Mouse (Mus musculus): ENCODE data around the gene Ldlrad3. TPM values are rescaled to one million over a fixed set of nuclear protein-coding genes. Genes with fewer than 3 reads are reported as not detected.

Gene Ldlrad3
- polyA plus RNA-seq, 1 experiment from 2014 or later: 4.3 TPM

DNA sequence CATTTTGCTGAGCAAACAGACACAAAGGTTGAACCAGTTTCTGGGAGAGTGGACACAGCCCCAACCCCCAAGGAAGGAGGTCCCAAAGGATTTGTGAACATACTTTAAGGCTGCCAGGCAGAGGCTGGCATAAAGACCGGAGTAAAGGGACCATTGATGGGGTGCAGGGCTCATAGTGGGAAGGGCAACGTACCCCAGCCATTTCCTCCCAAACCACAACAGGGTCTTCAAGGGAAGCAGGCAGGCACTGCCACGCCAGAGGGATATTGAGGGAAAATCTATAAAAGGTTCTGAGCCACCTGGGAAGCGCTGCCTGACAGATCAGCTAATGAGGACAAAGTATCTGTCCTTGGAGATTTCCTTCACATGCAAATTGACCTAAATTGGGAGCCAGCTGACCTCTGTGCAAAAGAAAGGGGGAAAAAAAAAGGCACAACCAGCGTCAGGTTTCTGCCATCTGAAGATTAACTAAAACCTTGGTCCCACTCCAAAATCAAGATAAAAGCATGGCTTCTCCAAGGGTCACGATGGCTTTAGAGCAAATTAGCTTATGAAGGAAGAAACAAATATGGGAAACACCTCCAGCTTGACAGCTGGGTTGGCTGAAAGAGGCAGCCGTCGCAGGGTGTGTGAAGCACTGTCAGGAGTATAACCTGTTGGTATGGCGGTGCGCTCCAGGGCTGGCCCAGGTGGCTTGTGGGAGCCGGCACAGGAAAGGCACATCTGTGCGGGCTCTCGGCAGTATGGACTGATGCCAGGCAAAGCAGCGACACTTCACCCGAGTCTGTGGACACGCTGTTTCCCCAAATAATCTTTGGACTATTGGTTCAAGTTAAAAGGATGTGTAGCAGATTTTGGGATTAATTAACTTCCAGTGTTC lies 137.6 kb downstream of the Ldlrad3 start:
- no peak overlapping the region for H3K27ac ChIP-seq (ENCODE audit: low read depth, low read length)
- H3K4me3 ChIP-seq (ENCODE audit: low read depth, low read length): no peak overlapping the region
- H3K9me3 ChIP-seq (ENCODE audit: control insufficient read depth): no peaks in the 10 kb centered on the region
- ATAC-seq: no peak
- H3K27me3 ChIP-seq (replicated peaks; ENCODE audit: control insufficient read depth, insufficient read depth, low read length): no peaks in the 10 kb centered on the region
- WGBS: 88% methylated on average over 16 of the region's 16 CpGs
- no peak for TF ChIP-seq CTCF (IDR thresholded peaks at IDR 0.05; ENCODE audit: low read depth)
- H3K36me3 ChIP-seq (ENCODE audit: control insufficient read depth, insufficient read depth): no peaks in the 10 kb centered on the region
- H3K4me1 ChIP-seq (replicated peaks; ENCODE audit: control insufficient read depth, insufficient read depth, low read length): 0 out of 2 replicates have a peak, but pooled peaks cover 4% of the 10 kb centered on the region
- no peak overlapping the region for H3K9ac ChIP-seq (ENCODE audit: low read depth, low read length)
- no peak overlapping the region for H3K4me2 ChIP-seq (replicated peaks; ENCODE audit: low read depth)

DNA sequence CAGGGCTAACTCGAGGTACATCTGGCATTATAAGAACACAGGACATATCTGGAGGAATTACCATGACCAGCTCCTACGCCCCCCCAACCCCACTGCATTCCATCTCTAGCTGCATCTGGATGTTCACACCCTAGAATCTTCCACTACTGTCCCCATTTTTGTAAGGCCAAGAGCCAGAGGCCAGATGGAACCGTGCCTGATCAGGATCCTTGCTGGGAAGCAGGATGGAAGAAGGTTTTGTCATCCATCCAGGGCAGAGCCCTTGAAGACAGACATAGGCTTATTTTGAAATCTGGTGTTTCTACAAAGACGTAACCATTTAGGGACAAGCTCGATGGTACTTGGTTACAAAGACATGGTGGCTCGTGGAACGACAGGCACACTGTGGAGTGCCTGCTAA lies 139.7 kb downstream of the Ldlrad3 start:
- no peak overlapping the region for H3K27ac ChIP-seq (ENCODE audit: low read depth, low read length)
- H3K9me3 ChIP-seq (ENCODE audit: control insufficient read depth): no peaks in the 10 kb centered on the region
- WGBS: 92% methylated on average over 7 of the region's 7 CpGs
- H3K4me2 ChIP-seq (replicated peaks; ENCODE audit: low read depth): no peak overlapping the region
- H3K36me3 ChIP-seq (ENCODE audit: control insufficient read depth, insufficient read depth): no peaks in the 10 kb centered on the region
- no peaks in the 10 kb centered on the region for H3K27me3 ChIP-seq (replicated peaks; ENCODE audit: control insufficient read depth, insufficient read depth, low read length)
- no peak overlapping the region for H3K4me3 ChIP-seq (ENCODE audit: low read depth, low read length)
- no peak overlapping the region for H3K9ac ChIP-seq (ENCODE audit: low read depth, low read length)
- ATAC-seq: no peak
- no peak for TF ChIP-seq CTCF (IDR thresholded peaks at IDR 0.05; ENCODE audit: low read depth)
- 0 out of 2 replicates have a peak, but pooled peaks cover 4% of the 10 kb centered on the region for H3K4me1 ChIP-seq (replicated peaks; ENCODE audit: control insufficient read depth, insufficient read depth, low read length)

DNA sequence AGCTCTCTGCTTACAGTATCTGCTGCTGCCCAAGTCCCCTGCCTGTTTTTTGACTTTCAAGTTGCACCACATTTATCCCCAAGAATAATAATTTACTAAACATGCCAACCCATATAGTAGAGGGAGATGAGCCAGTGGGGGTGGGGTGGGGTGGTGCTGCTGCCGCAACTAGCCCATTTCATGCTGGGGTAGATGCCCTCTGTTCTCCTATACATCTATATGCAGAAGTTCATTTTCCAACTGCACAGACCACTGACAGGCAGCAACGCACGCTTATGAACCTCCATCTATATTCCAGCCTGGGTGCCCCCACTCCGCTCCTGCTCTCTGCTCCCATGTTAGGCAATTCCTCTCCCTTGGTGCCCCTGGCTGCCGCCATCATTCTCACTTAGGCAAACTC lies 145.7 kb downstream of the Ldlrad3 start:
- H3K4me1 ChIP-seq (replicated peaks; ENCODE audit: control insufficient read depth, insufficient read depth, low read length): no peaks in the 10 kb centered on the region
- H3K9me3 ChIP-seq (ENCODE audit: control insufficient read depth): no peaks in the 10 kb centered on the region
- H3K4me2 ChIP-seq (replicated peaks; ENCODE audit: low read depth): no peak overlapping the region
- no peak for TF ChIP-seq CTCF (IDR thresholded peaks at IDR 0.05; ENCODE audit: low read depth)
- WGBS: 89% methylated on average over 5 of the region's 5 CpGs
- no peak for ATAC-seq
- no peak overlapping the region for H3K9ac ChIP-seq (ENCODE audit: low read depth, low read length)
- H3K4me3 ChIP-seq (ENCODE audit: low read depth, low read length): no peak overlapping the region
- H3K27ac ChIP-seq (ENCODE audit: low read depth, low read length): no peak overlapping the region
- no peaks in the 10 kb centered on the region for H3K36me3 ChIP-seq (ENCODE audit: control insufficient read depth, insufficient read depth)
- H3K27me3 ChIP-seq (replicated peaks; ENCODE audit: control insufficient read depth, insufficient read depth, low read length): no peaks in the 10 kb centered on the region

DNA sequence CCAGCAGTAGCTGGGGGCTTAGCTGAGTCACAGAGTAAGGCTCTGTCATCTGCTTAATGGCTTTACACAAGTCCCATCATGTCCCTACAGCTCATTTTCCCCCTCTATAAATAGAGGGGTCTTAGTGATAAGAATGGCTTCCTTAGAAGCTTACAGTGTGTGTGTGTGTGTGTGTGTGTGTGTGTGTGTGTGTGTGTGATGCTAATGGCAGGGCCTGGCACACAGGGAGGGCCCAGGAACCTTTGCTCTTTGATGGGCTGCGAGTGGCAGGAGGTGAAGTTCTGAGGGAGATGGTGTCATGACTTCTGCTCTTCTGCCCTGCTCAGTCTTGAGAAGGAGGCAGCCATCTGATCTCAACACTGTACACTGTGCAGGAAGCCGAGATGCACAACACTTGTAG lies 146.2 kb downstream of the Ldlrad3 start:
- no peaks in the 10 kb centered on the region for H3K9me3 ChIP-seq (ENCODE audit: control insufficient read depth)
- ATAC-seq: no peak
- 55% methylated on average over 2 of the region's 2 CpGs for WGBS
- H3K4me1 ChIP-seq (replicated peaks; ENCODE audit: control insufficient read depth, insufficient read depth, low read length): no peaks in the 10 kb centered on the region
- no peak overlapping the region for H3K4me2 ChIP-seq (replicated peaks; ENCODE audit: low read depth)
- no peak for TF ChIP-seq CTCF (IDR thresholded peaks at IDR 0.05; ENCODE audit: low read depth)
- H3K27me3 ChIP-seq (replicated peaks; ENCODE audit: control insufficient read depth, insufficient read depth, low read length): no peaks in the 10 kb centered on the region
- H3K27ac ChIP-seq (ENCODE audit: low read depth, low read length): no peak overlapping the region
- H3K4me3 ChIP-seq (ENCODE audit: low read depth, low read length): no peak overlapping the region
- no peak overlapping the region for H3K9ac ChIP-seq (ENCODE audit: low read depth, low read length)
- no peaks in the 10 kb centered on the region for H3K36me3 ChIP-seq (ENCODE audit: control insufficient read depth, insufficient read depth)

DNA sequence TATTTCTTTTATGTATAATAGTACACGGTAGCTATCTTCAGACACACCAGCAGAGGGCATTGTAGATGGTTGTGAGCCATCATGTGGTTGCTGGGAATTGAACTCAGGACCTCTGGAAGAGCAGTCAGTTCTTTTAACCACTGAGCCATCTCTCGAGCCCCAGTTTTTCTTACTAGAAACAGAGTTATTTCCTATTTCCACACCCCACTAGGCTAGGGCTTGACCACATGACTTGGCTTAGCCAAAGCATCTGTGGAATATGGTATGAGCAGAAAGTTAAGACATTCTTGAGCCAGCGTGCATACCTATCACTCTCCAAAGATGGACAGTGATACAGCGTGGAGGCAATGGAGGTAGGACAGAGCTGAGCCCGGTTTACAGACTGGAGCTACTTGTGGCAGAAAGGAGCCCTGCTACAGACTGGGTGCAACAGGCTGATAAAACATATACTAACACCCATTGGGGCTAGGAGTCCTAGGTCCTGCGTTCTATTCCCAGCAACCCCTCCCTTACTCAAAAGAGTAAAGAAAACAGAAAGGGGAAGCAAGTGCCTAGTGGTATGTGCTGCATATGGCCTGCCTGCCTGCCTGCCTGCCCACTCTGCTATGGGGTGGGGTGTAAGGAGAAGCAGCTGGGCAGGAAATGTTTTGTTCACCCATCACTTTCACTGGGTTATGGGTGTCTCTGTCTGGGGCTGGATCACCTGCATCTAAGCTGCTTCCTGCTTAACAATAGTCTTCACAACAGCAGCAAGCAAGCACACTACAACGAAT lies 147.1 kb downstream of the Ldlrad3 start:
- WGBS: 85% methylated on average over 7 of the region's 7 CpGs
- no peaks in the 10 kb centered on the region for H3K27me3 ChIP-seq (replicated peaks; ENCODE audit: control insufficient read depth, insufficient read depth, low read length)
- no peak; the same call in 1 of the 2 replicates for ATAC-seq
- H3K4me2 ChIP-seq (replicated peaks; ENCODE audit: low read depth): no peak overlapping the region
- H3K27ac ChIP-seq (ENCODE audit: low read depth, low read length): no peak overlapping the region
- H3K9me3 ChIP-seq (ENCODE audit: control insufficient read depth): no peaks in the 10 kb centered on the region
- no peak overlapping the region for H3K9ac ChIP-seq (ENCODE audit: low read depth, low read length)
- H3K4me3 ChIP-seq (ENCODE audit: low read depth, low read length): no peak overlapping the region
- H3K36me3 ChIP-seq (ENCODE audit: control insufficient read depth, insufficient read depth): no peaks in the 10 kb centered on the region
- TF ChIP-seq CTCF (IDR thresholded peaks at IDR 0.05; ENCODE audit: low read depth): no peak
- no peaks in the 10 kb centered on the region for H3K4me1 ChIP-seq (replicated peaks; ENCODE audit: control insufficient read depth, insufficient read depth, low read length)

DNA sequence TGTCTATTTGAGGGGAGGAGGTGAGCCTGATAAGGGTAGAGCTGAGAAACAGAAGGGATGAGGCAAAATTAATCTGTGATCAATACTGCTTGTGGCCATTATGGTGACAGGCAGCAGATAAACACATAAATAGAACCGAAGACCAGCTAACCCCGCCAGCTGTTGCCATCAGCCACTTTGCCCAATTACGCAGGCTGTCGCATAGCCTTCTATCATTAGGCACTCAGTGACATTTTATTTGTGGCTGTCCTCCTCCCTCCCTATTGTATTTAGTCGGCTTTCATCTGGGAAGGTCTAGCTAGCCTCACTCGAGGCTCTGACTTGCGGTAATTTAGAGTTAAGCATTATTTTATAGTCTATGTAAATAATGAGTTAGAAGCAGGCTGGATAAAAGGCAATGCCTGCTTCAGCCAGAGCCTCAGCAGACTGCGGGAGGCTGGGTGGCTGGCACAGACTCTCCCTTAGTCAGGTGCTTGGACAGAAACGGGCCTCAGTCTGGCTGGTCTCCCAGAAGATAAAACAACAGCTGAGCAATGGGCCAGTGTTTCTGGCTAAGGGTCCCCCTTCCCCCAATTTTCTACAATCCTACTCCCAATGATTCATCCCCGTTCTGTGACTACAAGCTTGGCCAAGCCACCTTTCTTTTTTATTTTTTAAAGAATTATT lies 147.8 kb downstream of the Ldlrad3 start:
- no peak for TF ChIP-seq CTCF (IDR thresholded peaks at IDR 0.05; ENCODE audit: low read depth)
- ATAC-seq: no peak
- H3K4me1 ChIP-seq (replicated peaks; ENCODE audit: control insufficient read depth, insufficient read depth, low read length): no peaks in the 10 kb centered on the region
- no peak overlapping the region for H3K9ac ChIP-seq (ENCODE audit: low read depth, low read length)
- H3K9me3 ChIP-seq (ENCODE audit: control insufficient read depth): no peaks in the 10 kb centered on the region
- no peak overlapping the region for H3K27ac ChIP-seq (ENCODE audit: low read depth, low read length)
- no peaks in the 10 kb centered on the region for H3K36me3 ChIP-seq (ENCODE audit: control insufficient read depth, insufficient read depth)
- no peak overlapping the region for H3K4me3 ChIP-seq (ENCODE audit: low read depth, low read length)
- no peaks in the 10 kb centered on the region for H3K27me3 ChIP-seq (replicated peaks; ENCODE audit: control insufficient read depth, insufficient read depth, low read length)
- 55% methylated on average over 10 of the region's 10 CpGs for WGBS
- H3K4me2 ChIP-seq (replicated peaks; ENCODE audit: low read depth): no peak overlapping the region

All from intestine, postnatal 0 days (tissue).